Mouse (Mus musculus): ENCODE data around the gene Bicra. TPM values are rescaled to one million over a fixed set of nuclear protein-coding genes. Genes with fewer than 3 reads are reported as not detected.
A peak's percentile ranks its signal among the peaks of the same experiment; 100 is the strongest.

Gene Bicra
- polyA plus RNA-seq, 1 experiment from 2014 or later: 5.0 TPM

DNA sequence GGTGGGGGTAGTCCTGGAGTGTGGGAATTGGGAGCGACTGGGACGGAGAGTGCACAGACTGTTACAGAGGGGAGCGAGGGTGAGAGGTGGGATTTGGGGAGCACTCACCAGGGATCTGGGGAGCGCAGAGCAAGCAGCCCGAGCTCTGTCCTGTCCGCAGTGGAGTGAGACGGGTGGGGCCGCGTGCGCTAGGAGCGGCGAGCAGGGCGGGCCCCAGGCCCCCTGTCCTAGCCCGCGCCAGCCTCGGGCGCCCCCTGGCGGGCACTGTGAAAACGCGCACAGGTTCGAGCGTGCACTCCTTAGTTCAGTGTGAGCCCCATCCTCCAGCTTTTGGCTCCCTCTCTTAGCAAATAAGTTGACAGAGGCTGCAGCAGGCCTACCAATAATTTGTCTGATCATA lies 80.4 kb downstream of the Bicra start, which contains the start of gene Ehd2:
Ehd2 (minus strand) TSS at position 256 of the 400 bp plus-strand sequence.
- ATAC-seq (ENCODE audit: extremely low read depth, insufficient number of reproducible peaks, low FRiP score, low TSS enrichment): peak; percentile 79
- H3K4me3 ChIP-seq: peak within 1 kb of the TSS; percentile 63
- peaks cover 35% of the 10 kb centered on the region for H3K4me1 ChIP-seq
- peak within 1 kb of the TSS; percentile 36; the same call in 1 of the 2 replicates for H3K27ac ChIP-seq (replicated peaks)
- peaks cover 39% of the 10 kb centered on the region for H3K36me3 ChIP-seq
- WGBS: under 1% methylated on average over 15 of the region's 22 CpGs
- H3K9me3 ChIP-seq: no peaks in the 10 kb centered on the region
- peak within 1 kb of the TSS; percentile 86 for H3K9ac ChIP-seq
- H3K27me3 ChIP-seq (replicated peaks): no peaks in the 10 kb centered on the region
- H3K4me2 ChIP-seq: peak within 1 kb of the TSS; percentile 72

GRCm38 (mm10) chr7:15966489-15966888 lies 81.2 kb downstream of the Bicra start:
- WGBS: 58% methylated on average over 3 of the region's 3 CpGs
- Histone ChIP-seq H3K36me3 (peaks cover 31% of the 10 kb centered on the region), H3K9ac (peak overlapping the region; percentile 86), H3K27ac (replicated peaks) (peak overlapping the region; percentile 36; the same call in 1 of the 2 replicates), H3K4me1 (peaks cover 43% of the 10 kb centered on the region), H3K9me3 (no peaks in the 10 kb centered on the region), H3K4me2 (peak overlapping the region; percentile 72), H3K27me3 (replicated peaks) (no peaks in the 10 kb centered on the region), H3K4me3 (peak overlapping the region; percentile 63)
- no peak for ATAC-seq (ENCODE audit: extremely low read depth, insufficient number of reproducible peaks, low FRiP score, low TSS enrichment)

DNA sequence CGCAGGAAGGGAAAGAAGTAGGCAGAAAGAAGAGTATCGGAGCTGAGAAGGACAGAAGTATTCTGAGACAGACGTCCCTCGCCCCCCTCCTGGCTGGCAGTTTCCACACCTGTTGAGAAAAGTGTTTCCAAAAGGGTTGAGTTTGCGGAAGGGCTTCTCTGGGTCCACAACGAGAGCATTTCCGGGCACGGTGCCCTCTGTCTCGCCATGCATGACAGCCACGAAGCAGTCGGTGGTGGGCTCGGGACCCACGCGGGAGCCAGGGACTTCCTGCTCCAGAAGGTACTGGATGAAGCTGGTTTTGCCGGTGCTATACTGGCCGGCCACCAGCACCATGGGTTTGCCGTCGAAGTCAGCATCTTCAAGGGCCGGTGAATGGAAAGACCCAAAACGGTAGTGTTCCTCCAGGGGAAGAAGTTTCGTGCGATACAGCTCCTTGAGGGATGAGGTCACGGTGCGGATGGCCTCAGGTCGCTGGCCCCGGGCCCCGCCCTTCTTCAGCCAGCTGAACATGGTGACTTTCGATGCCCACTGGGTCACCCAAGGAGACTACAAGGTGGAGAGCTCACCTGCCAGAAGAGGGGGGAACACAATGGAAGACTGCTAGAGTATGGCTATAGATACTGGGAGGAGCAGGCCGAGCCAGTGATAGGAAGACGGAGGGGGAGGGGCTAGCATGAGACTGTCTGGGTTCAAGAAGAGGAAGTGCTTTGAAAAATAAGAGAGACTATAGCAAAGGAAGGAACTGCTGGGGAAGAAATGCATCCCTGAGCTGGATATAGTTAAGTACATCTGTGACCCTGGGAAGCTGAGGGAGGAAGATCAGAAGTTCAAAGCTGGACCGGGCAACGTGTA lies 83.7 kb downstream of the Bicra start:
- peak overlapping the region; percentile 24 for H3K4me3 ChIP-seq
- H3K9ac ChIP-seq: peak overlapping the region; percentile 70
- 71% methylated on average over 32 of the region's 32 CpGs for WGBS
- H3K36me3 ChIP-seq: peaks cover 24% of the 10 kb centered on the region
- peaks cover 54% of the 10 kb centered on the region for H3K4me1 ChIP-seq
- H3K4me2 ChIP-seq: peak overlapping the region; percentile 72
- peak overlapping the region; percentile 91 for H3K27ac ChIP-seq (replicated peaks)
- no peak for ATAC-seq (ENCODE audit: extremely low read depth, insufficient number of reproducible peaks, low FRiP score, low TSS enrichment)
- no peaks in the 10 kb centered on the region for H3K27me3 ChIP-seq (replicated peaks)
- H3K9me3 ChIP-seq: no peaks in the 10 kb centered on the region

- WGBS: 17% methylated on average over 12 of the region's 12 CpGs
- H3K4me1 ChIP-seq: peaks cover 54% of the 10 kb centered on the region
- H3K27me3 ChIP-seq (replicated peaks): peaks cover 1% of the 10 kb centered on the region
- peak overlapping the region; percentile 91 for H3K27ac ChIP-seq (replicated peaks)
- ATAC-seq (ENCODE audit: extremely low read depth, insufficient number of reproducible peaks, low FRiP score, low TSS enrichment): peak; percentile 28; the same call in 1 of the 2 replicates
- peak overlapping the region; percentile 13 for H3K4me3 ChIP-seq
- H3K9ac ChIP-seq: peak overlapping the region; percentile 65
- H3K36me3 ChIP-seq: peaks cover 38% of the 10 kb centered on the region
- H3K9me3 ChIP-seq: no peaks in the 10 kb centered on the region
- peak overlapping the region; percentile 72 for H3K4me2 ChIP-seq
Measured at GRCm38 (mm10) chr7:15962311-15963288, 85.1 kb downstream of the Bicra start.

- H3K4me1 ChIP-seq: peaks cover 54% of the 10 kb centered on the region
- peak overlapping the region; percentile 91 for H3K27ac ChIP-seq (replicated peaks)
- no peaks in the 10 kb centered on the region for H3K9me3 ChIP-seq
- H3K36me3 ChIP-seq: peaks cover 46% of the 10 kb centered on the region
- 83% methylated on average over 7 of the region's 7 CpGs for WGBS
- H3K4me2 ChIP-seq: peak overlapping the region; percentile 72
- no peak overlapping the region for H3K4me3 ChIP-seq
- no peak for ATAC-seq (ENCODE audit: extremely low read depth, insufficient number of reproducible peaks, low FRiP score, low TSS enrichment)
- peaks cover 5% of the 10 kb centered on the region for H3K27me3 ChIP-seq (replicated peaks)
- H3K9ac ChIP-seq: peak overlapping the region; percentile 65; the same call in 1 of the 2 replicates
Measured at GRCm38 (mm10) chr7:15961798-15962197, 85.9 kb downstream of the Bicra start.

DNA sequence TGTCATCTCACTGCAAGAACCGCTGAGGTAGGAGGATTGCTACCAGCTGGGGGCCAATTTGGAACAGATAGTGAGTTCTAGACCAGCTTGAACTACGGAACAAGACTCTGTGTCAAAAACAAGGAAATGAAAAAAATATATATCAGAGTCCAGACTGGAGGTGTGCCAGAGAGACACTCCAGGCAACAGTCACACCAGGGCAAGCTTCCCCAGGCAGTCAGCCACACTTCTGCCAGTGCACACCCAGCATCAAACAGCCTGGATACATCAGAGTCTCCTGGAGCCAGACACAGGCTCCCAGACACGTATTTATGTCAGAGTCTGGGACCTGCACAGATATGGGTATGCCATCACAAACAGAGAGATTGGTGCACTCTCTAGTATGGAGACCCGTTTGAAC lies 86.5 kb downstream of the Bicra start:
- H3K27ac ChIP-seq (replicated peaks): peak overlapping the region; percentile 91
- peaks cover 52% of the 10 kb centered on the region for H3K36me3 ChIP-seq
- ATAC-seq (ENCODE audit: extremely low read depth, insufficient number of reproducible peaks, low FRiP score, low TSS enrichment): no peak
- WGBS: 41% methylated on average over 4 of the region's 4 CpGs
- H3K9ac ChIP-seq: no peak overlapping the region
- H3K4me3 ChIP-seq: no peak overlapping the region
- peaks cover 57% of the 10 kb centered on the region for H3K4me1 ChIP-seq
- H3K9me3 ChIP-seq: no peaks in the 10 kb centered on the region
- peaks cover 5% of the 10 kb centered on the region for H3K27me3 ChIP-seq (replicated peaks)
- peak overlapping the region; percentile 72 for H3K4me2 ChIP-seq

DNA sequence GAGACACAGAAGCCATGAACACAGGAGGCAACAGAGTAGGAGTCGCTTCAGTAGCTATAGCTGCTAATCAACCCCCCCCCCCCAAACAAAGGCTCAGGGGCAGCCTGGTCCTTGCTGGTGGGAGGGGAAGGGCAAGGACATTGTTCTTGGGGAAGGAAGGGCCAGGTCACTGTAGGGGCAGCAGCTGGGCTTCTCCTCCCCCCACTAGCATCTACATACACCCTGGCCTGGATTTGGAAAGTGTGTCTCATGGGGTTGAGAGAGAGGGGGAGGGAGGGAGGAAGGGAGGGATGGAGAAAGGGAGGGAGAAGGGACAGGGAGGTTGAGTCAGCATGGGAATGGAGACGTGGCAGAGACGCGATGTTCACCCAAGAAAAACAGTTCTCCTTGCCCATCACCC lies 87.0 kb downstream of the Bicra start:
- Histone ChIP-seq H3K36me3 (peaks cover 57% of the 10 kb centered on the region), H3K27me3 (replicated peaks) (peaks cover 5% of the 10 kb centered on the region), H3K4me2 (peak overlapping the region; percentile 12; the same call in 1 of the 2 replicates), H3K9me3 (no peaks in the 10 kb centered on the region), H3K4me1 (peaks cover 60% of the 10 kb centered on the region), H3K27ac (replicated peaks) (peak overlapping the region; percentile 91), H3K4me3 (no peak overlapping the region), H3K9ac (no peak overlapping the region)
- WGBS: 47% methylated on average over 4 of the region's 4 CpGs
- ATAC-seq (ENCODE audit: extremely low read depth, insufficient number of reproducible peaks, low FRiP score, low TSS enrichment): no peak

GRCm38 (mm10) chr7:15956143-15956542 lies 91.6 kb downstream of the Bicra start:
- no peaks in the 10 kb centered on the region for H3K9me3 ChIP-seq
- H3K4me2 ChIP-seq: no peak overlapping the region
- WGBS: 57% methylated on average over 5 of the region's 5 CpGs
- H3K27me3 ChIP-seq (replicated peaks): peaks cover 5% of the 10 kb centered on the region
- H3K36me3 ChIP-seq: peaks cover 84% of the 10 kb centered on the region
- no peak overlapping the region for H3K9ac ChIP-seq
- peak overlapping the region; percentile 68 for H3K27ac ChIP-seq (replicated peaks)
- H3K4me1 ChIP-seq: peaks cover 40% of the 10 kb centered on the region
- no peak for ATAC-seq (ENCODE audit: extremely low read depth, insufficient number of reproducible peaks, low FRiP score, low TSS enrichment)
- H3K4me3 ChIP-seq: no peak overlapping the region

GRCm38 (mm10) chr7:15955509-15955908 lies 92.2 kb downstream of the Bicra start:
- peak overlapping the region; percentile 68 for H3K27ac ChIP-seq (replicated peaks)
- no peak for ATAC-seq (ENCODE audit: extremely low read depth, insufficient number of reproducible peaks, low FRiP score, low TSS enrichment)
- WGBS: 17% methylated on average over 7 of the region's 7 CpGs
- H3K4me2 ChIP-seq: peak overlapping the region; percentile 63
- no peaks in the 10 kb centered on the region for H3K9me3 ChIP-seq
- peaks cover 90% of the 10 kb centered on the region for H3K36me3 ChIP-seq
- peaks cover 5% of the 10 kb centered on the region for H3K27me3 ChIP-seq (replicated peaks)
- H3K4me3 ChIP-seq: peak overlapping the region; percentile 34
- H3K4me1 ChIP-seq: peaks cover 33% of the 10 kb centered on the region
- H3K9ac ChIP-seq: peak overlapping the region; percentile 58

GRCm38 (mm10) chr7:15954978-15955443 lies 92.7 kb downstream of the Bicra start:
- Histone ChIP-seq H3K9me3 (no peaks in the 10 kb centered on the region), H3K36me3 (peaks cover 90% of the 10 kb centered on the region), H3K9ac (peak overlapping the region; percentile 58), H3K4me2 (peak overlapping the region; percentile 63), H3K27ac (replicated peaks) (peak overlapping the region; percentile 68), H3K4me3 (peak overlapping the region; percentile 34), H3K27me3 (replicated peaks) (peaks cover 5% of the 10 kb centered on the region), H3K4me1 (peaks cover 33% of the 10 kb centered on the region)
- WGBS: 3% methylated on average over 13 of the region's 21 CpGs
- peak; percentile 72 for ATAC-seq (ENCODE audit: extremely low read depth, insufficient number of reproducible peaks, low FRiP score, low TSS enrichment)

All from heart, embryonic 13.5 days (tissue).